Mouse (Mus musculus) midbrain, embryonic 14.5 days (tissue): Measurements from ENCODE around the gene Ceacam10. TPM values are rescaled to one million over a fixed set of nuclear protein-coding genes. Genes with fewer than 3 reads are reported as not detected.

Experiments
- ATAC-seq: fragments of 200-750 bp; cut with Nextera tagmentation; 2 replicates; pipeline ENCODE4 v1.8.0; 2017; ENCODE audit warnings: moderate number of reproducible peaks, moderate library complexity; ENCODE audit not compliant: low FRiP score, low TSS enrichment
- DNase-seq: peaks from one replicate; pipeline ENCODE4 v3.0.0-alpha.2; 2015
- H3K27ac ChIP-seq: fragments of 300-500 bp; sonication (generic); replicated peaks from 2 replicates; pipeline ENCODE4 v1.5.1; 2014; ENCODE audit warnings: mild to moderate bottlenecking, low read depth, low read length, moderate library complexity
- H3K27me3 ChIP-seq: fragments of 300-500 bp; sonication (generic); 2 replicates; pipeline ENCODE4 v1.6.1; 2014; ENCODE audit warnings: low read length, control low read depth, mixed read lengths; ENCODE audit not compliant: control insufficient read depth, insufficient read depth
- H3K36me3 ChIP-seq: fragments of 300-500 bp; sonication (generic); 2 replicates; pipeline ENCODE4 v1.6.1; 2014; ENCODE audit warnings: low read length, control low read depth; ENCODE audit not compliant: control insufficient read depth, insufficient read depth
- H3K4me1 ChIP-seq: fragments of 300-500 bp; sonication (generic); 2 replicates; pipeline ENCODE4 v1.6.1; 2014; ENCODE audit warnings: mild to moderate bottlenecking, antibody characterized with exemption, low read length, control low read depth; ENCODE audit not compliant: control insufficient read depth, insufficient read depth
- H3K4me2 ChIP-seq: fragments of 300-500 bp; sonication (generic); 2 replicates; pipeline ENCODE4 v1.6.1; 2014; ENCODE audit warnings: mild to moderate bottlenecking, low read length, moderate library complexity
- H3K4me3 ChIP-seq: fragments of 300-500 bp; sonication (generic); replicated peaks from 2 replicates; pipeline ENCODE4 v1.5.1; 2014; ENCODE audit warnings: low read depth, low read length
- H3K9ac ChIP-seq: fragments of 300-500 bp; sonication (generic); replicated peaks from 2 replicates; pipeline ENCODE4 v1.6.1; 2014; ENCODE audit warnings: mild to moderate bottlenecking, low read length, moderate library complexity
- H3K9me3 ChIP-seq: fragments of 300-500 bp; sonication (generic); 2 replicates; pipeline ENCODE4 v1.6.1; 2016; ENCODE audit warnings: low read length, control low read depth, mixed read lengths; ENCODE audit not compliant: control insufficient read depth
- WGBS: fragments of 180-500 bp; shearing (Covaris S2); extraction: QIAGEN DNeasy Blood & Tissue Kit; methylation state at CpG from one replicate; pipeline ENCODE4 v1.1.7; 2014; 5-methylcytosine and 5-hydroxymethylcytosine counted together
- polyA plus RNA-seq: library from polyadenylated mRNA; unstranded; fragments of >200 nt; fragmentation: Nextera tagmentation; extraction: Ambion mirVana; gene quantifications from 2 replicates; pipeline ENCODE4 v1.2.1, GENCODE M21; 2014

Gene Ceacam10
- polyA plus RNA-seq, 1 experiment from 2014 or later, result not detected

GRCm38 (mm10) chr7:24827181-24827580 is 50.2 kb downstream of the Ceacam10 start:
- H3K27ac ChIP-seq, result no peak overlapping the region
- 92% methylated on average over 4 of the region's 4 CpGs for WGBS
- no peaks in the 10 kb centered on the region for H3K36me3 ChIP-seq
- ATAC-seq (no peak), DNase-seq (no peak)
- H3K9ac ChIP-seq, result no peak overlapping the region
- no peaks in the 10 kb centered on the region for H3K4me1 ChIP-seq
- no peak overlapping the region for H3K4me2 ChIP-seq
- no peaks in the 10 kb centered on the region for H3K9me3 ChIP-seq
- no peak overlapping the region for H3K4me3 ChIP-seq
- H3K27me3 ChIP-seq, result no peaks in the 10 kb centered on the region

Other genes starting within 250 kb of the Ceacam10 start
- 24.6 and 30.3 TPM in 2 replicates for gene Irgq, start 246.5 kb upstream of the Ceacam10 start, polyA plus RNA-seq
- gene Pinlyp, start 231.1 kb upstream of the Ceacam10 start, polyA plus RNA-seq, result not detected in 2 replicates
- 55.0 and 55.8 TPM in 2 replicates for gene Xrcc1, start 230.9 kb upstream of the Ceacam10 start, polyA plus RNA-seq
- gene Ethe1, start 189.7 kb upstream of the Ceacam10 start, polyA plus RNA-seq, result 18.5 and 24.2 TPM in 2 replicates
- gene Zfp575, start 189.6 kb upstream of the Ceacam10 start, polyA plus RNA-seq, result 9.2 and 12.1 TPM in 2 replicates
- not detected in 2 replicates for gene Phldb3, start 166.4 kb upstream of the Ceacam10 start, polyA plus RNA-seq
- gene Lypd3, start 140.7 kb upstream of the Ceacam10 start, polyA plus RNA-seq, result 0.13 and 0.26 TPM in 2 replicates
- not detected in 2 replicates for gene Tex101, start 100.5 kb upstream of the Ceacam10 start, polyA plus RNA-seq
- not detected in 2 replicates for gene BC049730, start 68.0 kb upstream of the Ceacam10 start, polyA plus RNA-seq
- gene Gm4763, start 50.3 kb upstream of the Ceacam10 start, polyA plus RNA-seq, result not detected in 2 replicates
- 0.24 and 1.2 TPM in 2 replicates for gene Cd177, start 16.9 kb upstream of the Ceacam10 start, polyA plus RNA-seq
- gene Gm9844, start 85.0 kb downstream of the Ceacam10 start, polyA plus RNA-seq, result 36.2 and 58.3 TPM in 2 replicates
- not detected in 2 replicates for gene Lypd4, start 92.7 kb downstream of the Ceacam10 start, polyA plus RNA-seq
- not detected in 2 replicates for gene Dmrtc2, start 92.9 kb downstream of the Ceacam10 start, polyA plus RNA-seq
- gene Rps19, start 107.2 kb downstream of the Ceacam10 start, polyA plus RNA-seq, result 1,428 and 1,598 TPM in 2 replicates
- 0.28 TPM in 1 of 2 replicates, not detected in the other for gene Cd79a, start 120.2 kb downstream of the Ceacam10 start, polyA plus RNA-seq
- 44.7 and 51.0 TPM in 2 replicates for gene Arhgef1, start 125.7 kb downstream of the Ceacam10 start, polyA plus RNA-seq
- gene Gm4881, start 167.3 kb downstream of the Ceacam10 start, polyA plus RNA-seq, result 5.0 and 6.1 TPM in 2 replicates
- gene Rabac1, start 195.5 kb downstream of the Ceacam10 start, polyA plus RNA-seq, result 234 and 311 TPM in 2 replicates
- gene Atp1a3, start 228.8 kb downstream of the Ceacam10 start, polyA plus RNA-seq, result 284 and 337 TPM in 2 replicates